Mouse (Mus musculus) stomach, embryonic 15.5 days (tissue): ENCODE measurements around the gene Haghl. TPM values are rescaled to one million over a fixed set of nuclear protein-coding genes. Genes with fewer than 3 reads are reported as not detected.
"Not testable (repeated sequence)": the region's sequence is repeated elsewhere in the genome, so short reads cannot be mapped to it uniquely, and the experiment has no call there.

ENCODE experiments used
- ATAC-seq: fragments of 200-750 bp; cut with Nextera tagmentation; 2 replicates; pipeline ENCODE4 v1.8.0; 2017; ENCODE audit warnings: low read depth, moderate number of reproducible peaks, moderate TSS enrichment; ENCODE audit not compliant: insufficient read depth, low FRiP score
- H3K27ac ChIP-seq: fragments of 300-500 bp; sonication (generic); 2 replicates; pipeline ENCODE4 v1.5.1; 2015; ENCODE audit warnings: mild to moderate bottlenecking, inconsistent platforms
- H3K27me3 ChIP-seq: fragments of 300-500 bp; sonication (generic); replicated peaks from 2 replicates; pipeline ENCODE4 v1.6.1; 2015; ENCODE audit warnings: inconsistent platforms
- H3K36me3 ChIP-seq: fragments of 300-500 bp; sonication (generic); 2 replicates; pipeline ENCODE4 v1.6.1; 2015; ENCODE audit warnings: inconsistent platforms
- H3K4me1 ChIP-seq: fragments of 300-500 bp; sonication (generic); 2 replicates; pipeline ENCODE4 v1.6.1; 2015; ENCODE audit warnings: inconsistent platforms
- H3K4me2 ChIP-seq: fragments of 300-500 bp; sonication (generic); 2 replicates; pipeline ENCODE4 v1.6.1; 2015; ENCODE audit warnings: mild to moderate bottlenecking, inconsistent platforms
- H3K4me3 ChIP-seq: fragments of 300-500 bp; sonication (generic); replicated peaks from 2 replicates; pipeline ENCODE4 v1.5.1; 2015; ENCODE audit warnings: inconsistent platforms
- H3K9ac ChIP-seq: fragments of 300-500 bp; sonication (generic); 2 replicates; pipeline ENCODE4 v1.6.1; 2015; ENCODE audit warnings: inconsistent platforms
- H3K9me3 ChIP-seq: fragments of 300-500 bp; sonication (generic); 2 replicates; pipeline ENCODE4 v1.6.1; 2016; ENCODE audit warnings: inconsistent platforms
- WGBS: fragments of 180-500 bp; shearing (Covaris S2); methylation state at CpG from one replicate; pipeline ENCODE4 v1.1.7; 2015; 5-methylcytosine and 5-hydroxymethylcytosine counted together
- polyA plus RNA-seq: library from polyadenylated mRNA; unstranded; fragments of >200 nt; fragmentation: Nextera tagmentation; extraction: Ambion mirVana; gene quantifications from 2 replicates; pipeline ENCODE4 v1.2.1, GENCODE M21; 2015

The Haghl gene
- polyA plus RNA-seq, 1 experiment from 2014 or later = 47.3 TPM

DNA sequence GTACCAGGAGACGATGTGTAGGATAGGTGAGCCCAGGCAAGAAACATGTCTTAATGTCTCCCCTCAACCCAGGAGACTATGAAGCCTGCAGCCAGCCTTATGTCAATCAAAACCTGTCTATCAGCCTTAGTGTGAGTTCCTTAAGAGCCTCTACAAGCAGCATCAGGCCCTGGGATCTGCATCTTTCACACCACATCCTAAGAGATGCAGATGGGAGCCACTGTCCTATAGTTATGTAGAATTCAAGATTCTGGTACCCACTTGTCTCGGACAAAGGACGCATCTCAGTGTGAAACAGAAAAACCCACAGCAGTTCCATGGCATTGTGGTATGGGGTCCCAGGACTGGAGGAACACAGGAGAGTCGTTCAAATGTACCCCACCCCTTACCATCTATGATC, 30.4 kb downstream of the Haghl start:
- no peaks in the 10 kb centered on the region for H3K9me3 ChIP-seq
- H3K36me3 ChIP-seq = no peaks in the 10 kb centered on the region
- ATAC-seq = no peak
- no peak overlapping the region for H3K4me3 ChIP-seq
- H3K4me2 ChIP-seq = no peak overlapping the region
- no peaks in the 10 kb centered on the region for H3K27me3 ChIP-seq
- H3K4me1 ChIP-seq = peaks cover 11% of the 10 kb centered on the region
- H3K27ac ChIP-seq = no peak overlapping the region
- 71% methylated on average over 4 of the region's 4 CpGs for WGBS
- H3K9ac ChIP-seq = no peak overlapping the region

- H3K9me3 ChIP-seq = no peaks in the 10 kb centered on the region
- H3K4me3 ChIP-seq = no peak within 1 kb of the TSS; the same call in 1 of the 2 replicates
- ATAC-seq = peak; percentile 25; the same call in 1 of the 2 replicates
- H3K4me1 ChIP-seq = peaks cover 11% of the 10 kb centered on the region
- no peak within 1 kb of the TSS for H3K9ac ChIP-seq
- H3K27ac ChIP-seq = no peak within 1 kb of the TSS
- WGBS = 70% methylated on average over 9 of the region's 9 CpGs
- no peaks in the 10 kb centered on the region for H3K27me3 ChIP-seq
- no peaks in the 10 kb centered on the region for H3K36me3 ChIP-seq
- peak within 1 kb of the TSS; percentile 19; the same call in 1 of the 2 replicates for H3K4me2 ChIP-seq
Measured at GRCm38 (mm10) chr17:25754241-25754640, 31.2 kb downstream of the Haghl start, which contains the start of gene Msln. Msln (minus strand) TSS chr17:25754378.

- 17% methylated on average over 5 of the region's 5 CpGs for WGBS
- H3K4me1 ChIP-seq = peaks cover 8% of the 10 kb centered on the region
- no peak overlapping the region for H3K9ac ChIP-seq
Measured at GRCm38 (mm10) chr17:25751446-25751845, 34.0 kb downstream of the Haghl start.

DNA sequence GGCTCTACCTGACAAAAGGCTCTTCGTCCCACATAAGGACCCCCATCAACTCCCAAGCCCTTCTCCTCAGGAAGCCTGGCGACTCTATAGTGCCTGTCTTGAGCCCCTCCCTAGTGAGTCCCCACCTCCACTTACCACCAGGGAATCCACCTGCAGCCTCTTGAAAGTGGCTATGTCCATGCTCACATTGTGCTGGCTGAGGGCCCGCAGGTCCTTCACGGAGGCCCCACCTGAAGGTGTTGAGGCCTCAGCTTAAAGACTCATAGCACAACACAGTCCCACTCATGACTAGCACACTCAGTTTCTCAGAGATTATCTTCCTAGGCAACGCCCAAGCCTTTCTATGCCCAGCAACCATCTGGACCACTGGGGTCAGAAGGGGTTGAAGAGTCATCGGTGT, 36.2 kb downstream of the Haghl start:
- WGBS = 84% methylated on average over 6 of the region's 6 CpGs
- ATAC-seq = no peak
- Histone ChIP-seq H3K27ac (no peak overlapping the region), H3K4me3 (no peak overlapping the region), H3K9ac (no peak overlapping the region), H3K4me2 (no peak overlapping the region), H3K36me3 (no peaks in the 10 kb centered on the region), H3K9me3 (no peaks in the 10 kb centered on the region), H3K27me3 (no peaks in the 10 kb centered on the region), H3K4me1 (peaks cover 6% of the 10 kb centered on the region)

More at GRCm38 (mm10) chr17:25751446-25751845, 34.0 kb downstream of the Haghl start:
- no peak overlapping the region for H3K27ac ChIP-seq
- H3K4me2 ChIP-seq = no peak overlapping the region
- no peak for ATAC-seq
- no peaks in the 10 kb centered on the region for H3K9me3 ChIP-seq
- no peaks in the 10 kb centered on the region for H3K27me3 ChIP-seq
- H3K36me3 ChIP-seq = no peaks in the 10 kb centered on the region
- no peak overlapping the region for H3K4me3 ChIP-seq

DNA sequence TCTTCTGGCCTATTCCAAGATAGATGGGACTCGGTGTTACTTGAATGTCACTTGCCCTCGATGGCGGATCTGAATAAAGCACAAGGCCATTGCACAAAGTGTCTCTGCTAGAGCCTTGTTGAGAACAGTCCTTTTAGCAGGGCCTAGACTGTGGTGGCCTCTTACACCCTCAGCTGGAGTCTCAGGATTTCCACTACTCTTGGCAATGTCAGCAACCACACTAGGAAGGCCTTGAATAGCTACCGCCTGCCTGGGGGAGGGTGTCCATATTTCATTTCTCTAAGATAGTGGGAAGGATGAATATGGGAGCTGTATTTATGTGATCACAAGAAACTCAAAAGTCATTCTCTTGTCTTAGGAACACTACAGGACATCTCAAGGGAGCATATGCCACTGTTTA, 37.2 kb downstream of the Haghl start:
- Histone ChIP-seq H3K27ac (no peak overlapping the region), H3K4me2 (no peak overlapping the region), H3K4me1 (peaks cover 6% of the 10 kb centered on the region), H3K27me3 (no peaks in the 10 kb centered on the region), H3K9me3 (no peaks in the 10 kb centered on the region), H3K9ac (no peak overlapping the region), H3K36me3 (no peaks in the 10 kb centered on the region), H3K4me3 (no peak overlapping the region)
- ATAC-seq = no peak
- 92% methylated on average over 4 of the region's 4 CpGs for WGBS

GRCm38 (mm10) chr17:25744311-25744710, 41.2 kb downstream of the Haghl start:
- Histone ChIP-seq H3K9me3 (no peaks in the 10 kb centered on the region), H3K4me1 (no peaks in the 10 kb centered on the region), H3K36me3 (no peaks in the 10 kb centered on the region), H3K27ac (no peak overlapping the region), H3K4me2 (no peak overlapping the region), H3K27me3 (no peaks in the 10 kb centered on the region), H3K9ac (no peak overlapping the region), H3K4me3 (no peak overlapping the region)
- WGBS = 72% methylated on average over 10 of the region's 10 CpGs
- no peak for ATAC-seq

DNA sequence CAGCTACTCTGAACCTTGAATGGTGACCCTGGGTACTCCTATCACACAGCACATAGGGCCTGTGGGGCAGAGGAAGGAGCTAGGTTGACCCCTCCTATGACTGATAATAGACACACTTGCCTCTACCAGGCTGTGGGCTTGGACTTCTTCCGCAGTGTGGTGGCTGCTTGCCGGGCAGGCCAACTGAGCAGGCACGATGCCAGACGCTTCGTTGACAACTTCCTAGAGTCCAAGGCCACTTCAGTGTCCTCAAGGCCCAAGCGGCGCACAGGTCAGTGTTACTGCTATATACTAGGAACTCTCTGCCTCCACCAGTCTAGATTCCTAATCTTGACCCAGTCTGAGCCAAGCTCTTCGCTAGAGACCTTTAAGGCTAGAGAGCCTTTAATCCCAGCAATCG, 41.6 kb downstream of the Haghl start:
- Histone ChIP-seq H3K27me3 (no peaks in the 10 kb centered on the region), H3K9me3 (no peaks in the 10 kb centered on the region), H3K4me3 (no peak overlapping the region), H3K9ac (no peak overlapping the region), H3K27ac (no peak overlapping the region), H3K4me1 (no peaks in the 10 kb centered on the region), H3K36me3 (no peaks in the 10 kb centered on the region), H3K4me2 (no peak overlapping the region)
- no peak for ATAC-seq
- 88% methylated on average over 9 of the region's 9 CpGs for WGBS

DNA sequence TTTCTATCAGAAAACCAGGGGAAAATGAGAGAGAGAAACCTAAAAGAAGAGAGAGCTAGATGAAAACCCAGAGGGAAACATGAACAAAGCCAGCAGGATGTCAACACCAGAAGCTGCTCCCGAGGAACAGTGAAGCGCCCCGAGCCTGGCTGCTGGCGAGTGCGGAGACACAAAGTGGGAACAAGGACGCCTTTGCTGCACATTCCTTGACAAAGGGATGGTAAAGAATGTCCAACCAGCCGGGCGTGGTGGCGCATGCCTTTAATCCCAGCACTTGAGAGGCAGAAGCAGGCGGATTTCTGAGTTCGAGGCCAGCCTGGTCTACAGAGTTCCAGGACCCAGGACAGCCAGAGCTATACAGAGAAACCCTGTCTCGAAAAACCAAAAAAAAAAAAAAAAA, 44.0 kb downstream of the Haghl start:
- H3K4me3 ChIP-seq, H3K27me3 ChIP-seq, H3K9me3 ChIP-seq, H3K9ac ChIP-seq, ATAC-seq, H3K36me3 ChIP-seq, H3K4me1 ChIP-seq, H3K27ac ChIP-seq, H3K4me2 ChIP-seq: not testable (repeated sequence)
- WGBS = 73% methylated on average over 12 of the region's 12 CpGs

DNA sequence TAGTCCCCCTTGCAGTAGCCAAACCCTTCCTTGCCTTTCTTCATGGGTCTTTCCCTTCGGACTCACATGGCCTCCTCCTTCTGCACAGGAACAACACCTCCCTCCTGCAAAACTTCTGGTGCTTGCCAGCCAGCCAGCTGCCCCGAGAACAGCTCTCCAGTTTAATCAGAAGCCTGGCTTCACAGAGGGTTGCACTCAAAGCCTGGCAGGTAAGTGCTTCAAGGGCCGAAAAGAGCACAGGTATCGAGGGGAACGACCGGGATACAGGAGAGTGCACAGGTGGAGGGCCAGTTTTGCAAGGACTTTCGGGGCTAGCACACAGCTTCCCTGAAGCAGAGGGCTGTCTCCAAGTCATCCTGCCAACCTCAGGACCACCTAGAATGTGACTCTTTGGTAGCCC, 46.6 kb downstream of the Haghl start:
- H3K27ac ChIP-seq = no peak overlapping the region
- no peaks in the 10 kb centered on the region for H3K4me1 ChIP-seq
- H3K27me3 ChIP-seq = no peaks in the 10 kb centered on the region
- no peaks in the 10 kb centered on the region for H3K36me3 ChIP-seq
- no peaks in the 10 kb centered on the region for H3K9me3 ChIP-seq
- WGBS = 79% methylated on average over 7 of the region's 7 CpGs
- H3K4me2 ChIP-seq = no peak overlapping the region
- H3K4me3 ChIP-seq = no peak overlapping the region
- no peak for ATAC-seq
- H3K9ac ChIP-seq = no peak overlapping the region

DNA sequence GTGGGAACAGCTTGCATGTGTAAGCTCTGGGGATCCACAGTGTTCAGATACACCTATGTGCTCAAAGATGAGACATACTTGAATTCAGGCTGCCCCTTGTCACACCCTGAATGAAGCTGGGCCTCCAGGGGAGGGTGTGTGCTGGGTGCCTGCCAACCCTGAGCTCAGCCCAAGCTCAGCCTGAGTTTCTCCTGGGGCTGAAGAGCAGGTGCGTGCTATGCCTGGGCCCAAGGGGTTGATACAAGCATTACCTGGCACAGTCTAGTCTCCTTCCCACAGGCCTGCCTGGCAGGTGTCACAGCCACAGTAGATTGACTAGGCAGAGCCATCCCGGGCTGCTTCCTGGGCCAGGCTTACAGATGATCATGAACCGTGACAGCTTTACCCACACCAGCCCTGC, 49.7 kb downstream of the Haghl start, which contains the start of gene Mslnl:
TSS of gene Mslnl (plus strand) at position 298 of the 400 bp plus-strand sequence.
- Histone ChIP-seq H3K4me1 (no peaks in the 10 kb centered on the region), H3K27ac (no peak within 1 kb of the TSS), H3K27me3 (no peaks in the 10 kb centered on the region), H3K36me3 (no peaks in the 10 kb centered on the region), H3K9ac (no peak within 1 kb of the TSS), H3K9me3 (no peaks in the 10 kb centered on the region), H3K4me3 (no peak within 1 kb of the TSS), H3K4me2 (no peak within 1 kb of the TSS)
- WGBS = 65% methylated on average over 3 of the region's 3 CpGs
- ATAC-seq = no peak

DNA sequence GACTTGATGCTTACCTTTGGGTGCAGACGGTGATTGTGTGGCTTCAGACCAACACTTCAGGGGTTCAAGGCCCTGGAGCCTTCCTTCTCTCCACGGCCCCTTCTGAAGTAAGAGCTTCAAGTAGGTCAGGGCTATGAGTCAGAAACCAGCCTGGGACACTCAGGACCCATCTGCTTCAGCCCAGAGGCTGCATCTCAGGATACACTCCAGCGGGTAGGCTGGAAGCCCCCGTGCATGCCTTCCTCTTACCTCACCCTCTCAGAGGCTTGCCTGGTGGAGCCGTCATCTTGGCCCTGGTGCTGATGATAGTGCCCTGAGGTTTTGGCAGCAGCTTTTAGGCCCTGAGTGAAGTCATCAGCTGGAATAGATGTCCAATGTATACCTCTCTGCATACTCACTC, 50.2 kb downstream of the Haghl start:
- no peaks in the 10 kb centered on the region for H3K27me3 ChIP-seq
- H3K4me3 ChIP-seq = no peak overlapping the region
- no peak overlapping the region for H3K9ac ChIP-seq
- H3K36me3 ChIP-seq = no peaks in the 10 kb centered on the region
- no peak for ATAC-seq
- no peak overlapping the region for H3K27ac ChIP-seq
- no peak overlapping the region for H3K4me2 ChIP-seq
- no peaks in the 10 kb centered on the region for H3K9me3 ChIP-seq
- no peaks in the 10 kb centered on the region for H3K4me1 ChIP-seq
- 85% methylated on average over 5 of the region's 5 CpGs for WGBS

DNA sequence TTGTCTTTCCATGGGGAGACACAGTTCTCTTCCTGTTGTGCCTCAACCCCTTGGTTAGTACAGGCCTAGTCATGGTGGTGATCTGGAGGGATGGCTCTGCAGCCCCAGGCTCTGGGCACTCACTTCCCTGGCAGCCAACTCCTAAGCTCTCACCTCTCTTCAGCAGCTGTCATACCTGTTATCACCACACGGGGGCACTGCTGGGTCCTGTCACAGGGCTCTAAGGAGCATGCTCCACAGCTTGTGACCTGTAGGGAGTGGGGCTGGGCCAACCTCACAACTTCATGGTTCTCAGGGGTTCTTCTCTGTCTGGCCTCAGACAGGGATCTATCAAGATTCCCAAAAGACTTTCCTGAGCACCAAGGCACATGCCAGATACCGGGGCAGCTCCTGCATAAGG, 53.4 kb downstream of the Haghl start:
- Histone ChIP-seq H3K4me1 (peaks cover 9% of the 10 kb centered on the region), H3K27me3 (no peaks in the 10 kb centered on the region), H3K27ac (no peak overlapping the region), H3K4me2 (no peak overlapping the region), H3K36me3 (no peaks in the 10 kb centered on the region), H3K9ac (no peak overlapping the region), H3K9me3 (no peaks in the 10 kb centered on the region), H3K4me3 (no peak overlapping the region)
- ATAC-seq = no peak
- WGBS = 15% methylated on average over 2 of the region's 2 CpGs
